Mouse (Mus musculus) erythroblast, adult 5-6 weeks (primary cell): Measurements from ENCODE around the gene Hist1h1b. TPM values are rescaled to one million over a fixed set of nuclear protein-coding genes. Genes with fewer than 3 reads are reported as not detected.
A peak's percentile ranks its signal among the peaks of the same experiment; 100 is the strongest.

ENCODE experiments used
- ATAC-seq: replicated peaks from 2 replicates; pipeline ENCODE4 v1.8.0; 2016; ENCODE audit warnings: moderate number of reproducible peaks, mild to moderate bottlenecking, moderate TSS enrichment, inconsistent platforms; ENCODE audit not compliant: poor library complexity, low FRiP score, severe bottlenecking
- total RNA-seq, 2 experiments: library from RNA; stranded (forward) in 1 of 2; stranded (reverse) in 1 of 2; fragments of 150-400 nt in 1 of 2; fragments of 200-764, 138-1000 nt in 1 of 2; gene quantifications; 2 replicates each; pipeline versions ENCODE4 v1.2.3 to v1.2.4; 2015 to 2017; ENCODE audit warnings: low replicate concordance in 2 of 2

Hist1h1b gene
- total RNA-seq, 2 experiments from 2014 or later, result 491 to 1,333 TPM

GRCm38 (mm10) chr13:21783255-21783617 lies 2.8 kb upstream of the Hist1h1b start, which contains the start of gene Hist1h3i:
Hist1h3i (minus strand) TSS chr13:21783370.
- ATAC-seq, result peak; percentile 27

- ATAC-seq, result 0 out of 2 replicates have a peak, but pooled peaks have one; percentile 1
Measured at GRCm38 (mm10) chr13:21782361-21783254, 2.2 kb upstream of the Hist1h1b start.

GRCm38 (mm10) chr13:21781639-21782038 lies 1.2 kb upstream of the Hist1h1b start:
- ATAC-seq, result no peak

GRCm38 (mm10) chr13:21781021-21781555 lies 663 bp upstream of the Hist1h1b start:
- ATAC-seq, result no peak

GRCm38 (mm10) chr13:21778814-21779766 lies 1.3 kb downstream of the Hist1h1b start:
- peak; percentile 58 for ATAC-seq

GRCm38 (mm10) chr13:21755707-21756106 lies 24.7 kb downstream of the Hist1h1b start:
- no peak for ATAC-seq

GRCm38 (mm10) chr13:21754294-21755001 lies 26.0 kb downstream of the Hist1h1b start:
- ATAC-seq, result peak; percentile 45

GRCm38 (mm10) chr13:21753524-21754285 lies 26.7 kb downstream of the Hist1h1b start, which contains the start of the genes Hist1h2ak and Hist1h2bn:
Hist1h2ak (minus strand) TSS chr13:21753827.
Hist1h2bn (plus strand) TSS chr13:21754123.
- ATAC-seq, result peak; percentile 81

GRCm38 (mm10) chr13:21753051-21753523 lies 27.3 kb downstream of the Hist1h1b start:
- no peak for ATAC-seq

GRCm38 (mm10) chr13:21752356-21752755 lies 28.1 kb downstream of the Hist1h1b start:
- ATAC-seq, result 0 out of 2 replicates have a peak, but pooled peaks have one; percentile 1

- ATAC-seq, result no peak
Measured at GRCm38 (mm10) chr13:21751827-21752226, 28.6 kb downstream of the Hist1h1b start.

- ATAC-seq, result no peak
Measured at GRCm38 (mm10) chr13:21751417-21751816, 29.0 kb downstream of the Hist1h1b start.

GRCm38 (mm10) chr13:21750159-21751017 lies 30.0 kb downstream of the Hist1h1b start, which contains the start of gene Hist1h4k:
Hist1h4k (minus strand) TSS chr13:21750505.
- ATAC-seq, result peak; percentile 41

GRCm38 (mm10) chr13:21749387-21750158 lies 30.9 kb downstream of the Hist1h1b start:
- no peak for ATAC-seq

- no peak for ATAC-seq
Measured at GRCm38 (mm10) chr13:21745006-21745405, 35.4 kb downstream of the Hist1h1b start.

GRCm38 (mm10) chr13:21734906-21735767 lies 45.3 kb downstream of the Hist1h1b start, which contains the start of gene Hist1h4j:
Hist1h4j (plus strand) TSS chr13:21735064.
- ATAC-seq, result peak; percentile 85
